Mouse (Mus musculus): Measurements from ENCODE around the gene Yju2. TPM values are rescaled to one million over a fixed set of nuclear protein-coding genes. Genes with fewer than 3 reads are reported as not detected.

The Yju2 gene
- polyA plus RNA-seq, 1 experiment = 17.3 TPM

- H3K27me3 ChIP-seq (ENCODE audit: control insufficient read depth, insufficient read depth, low read length) = no peaks in the 10 kb centered on the region
- peaks cover 17% of the 10 kb centered on the region for H3K4me1 ChIP-seq (replicated peaks; ENCODE audit: control insufficient read depth, insufficient read depth, low read length)
- peak; percentile 41; the same call in 1 of the 2 replicates for TF ChIP-seq POLR2A (IDR thresholded peaks at IDR 0.05; ENCODE audit: control insufficient read depth, extremely low read depth, insufficient read depth, low read length, poor library complexity)
- no peak for TF ChIP-seq CTCF (IDR thresholded peaks at IDR 0.05; ENCODE audit: borderline replicate concordance, control insufficient read depth, extremely low read depth, insufficient read depth, low read length, poor library complexity)
- H3K27ac ChIP-seq (ENCODE audit: control insufficient read depth, insufficient read depth, low read length) = peak overlapping the region; percentile 47
- H3K36me3 ChIP-seq (ENCODE audit: control insufficient read depth, insufficient read depth, low read length) = no peaks in the 10 kb centered on the region
- WGBS = 1% methylated on average over 21 of the region's 21 CpGs
- H3K4me3 ChIP-seq (ENCODE audit: control insufficient read depth, insufficient read depth, low read length) = peak overlapping the region; percentile 87
- peak; percentile 91 for DNase-seq
These were observed 49.6 kb downstream of the Yju2 start for GRCm38 (mm10) chr17:56008356-56009087.

GRCm38 (mm10) chr17:56009088-56009961, 50.4 kb downstream of the Yju2 start:
- H3K27ac ChIP-seq (ENCODE audit: control insufficient read depth, insufficient read depth, low read length) = peak overlapping the region; percentile 47
- H3K4me1 ChIP-seq (replicated peaks; ENCODE audit: control insufficient read depth, insufficient read depth, low read length) = peaks cover 17% of the 10 kb centered on the region
- DNase-seq = peak; percentile 93
- TF ChIP-seq POLR2A (IDR thresholded peaks at IDR 0.05; ENCODE audit: control insufficient read depth, extremely low read depth, insufficient read depth, low read length, poor library complexity) = peak; percentile 84
- TF ChIP-seq CTCF (IDR thresholded peaks at IDR 0.05; ENCODE audit: borderline replicate concordance, control insufficient read depth, extremely low read depth, insufficient read depth, low read length, poor library complexity) = peak; percentile 76; the same call in 1 of the 2 replicates
- H3K27me3 ChIP-seq (ENCODE audit: control insufficient read depth, insufficient read depth, low read length) = no peaks in the 10 kb centered on the region
- H3K4me3 ChIP-seq (ENCODE audit: control insufficient read depth, insufficient read depth, low read length) = peak overlapping the region; percentile 87
- no peaks in the 10 kb centered on the region for H3K36me3 ChIP-seq (ENCODE audit: control insufficient read depth, insufficient read depth, low read length)
- WGBS = under 1% methylated on average over 62 of the region's 62 CpGs

GRCm38 (mm10) chr17:56009962-56010240, 51.0 kb downstream of the Yju2 start:
- WGBS = 51% methylated on average over 2 of the region's 2 CpGs
- Histone ChIP-seq H3K4me1 (replicated peaks; ENCODE audit: control insufficient read depth, insufficient read depth, low read length) (peaks cover 17% of the 10 kb centered on the region), H3K27ac (ENCODE audit: control insufficient read depth, insufficient read depth, low read length) (no peak overlapping the region), H3K4me3 (ENCODE audit: control insufficient read depth, insufficient read depth, low read length) (no peak overlapping the region), H3K36me3 (ENCODE audit: control insufficient read depth, insufficient read depth, low read length) (no peaks in the 10 kb centered on the region), H3K27me3 (ENCODE audit: control insufficient read depth, insufficient read depth, low read length) (no peaks in the 10 kb centered on the region)
- no peak for DNase-seq
- TF ChIP-seq CTCF (IDR thresholded peaks at IDR 0.05; ENCODE audit: borderline replicate concordance, control insufficient read depth, extremely low read depth, insufficient read depth, low read length, poor library complexity) (no peak), POLR2A (IDR thresholded peaks at IDR 0.05; ENCODE audit: control insufficient read depth, extremely low read depth, insufficient read depth, low read length, poor library complexity) (no peak)

DNA sequence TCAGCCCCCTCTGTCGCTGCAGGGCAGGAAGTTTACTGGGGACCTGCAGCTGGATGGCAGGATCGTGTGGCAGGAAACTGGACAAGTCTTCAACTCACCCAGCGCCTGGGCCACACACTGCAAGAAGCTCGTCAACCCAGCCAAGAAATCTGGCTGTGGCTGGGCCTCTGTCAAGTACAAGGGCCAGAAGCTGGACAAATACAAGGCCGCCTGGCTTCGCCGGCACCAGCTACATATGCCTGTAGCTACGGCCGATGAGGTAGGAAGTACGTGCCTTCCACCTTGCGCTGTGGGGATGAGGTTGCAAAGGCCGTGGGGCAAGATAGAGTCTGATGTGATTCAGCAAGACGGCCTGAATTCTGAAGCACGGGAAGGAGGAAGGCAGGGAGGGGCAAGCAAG, 51.4 kb downstream of the Yju2 start:
- Histone ChIP-seq H3K27me3 (ENCODE audit: control insufficient read depth, insufficient read depth, low read length) (no peaks in the 10 kb centered on the region), H3K36me3 (ENCODE audit: control insufficient read depth, insufficient read depth, low read length) (peaks cover 3% of the 10 kb centered on the region; the same call in 1 of the 2 replicates), H3K27ac (ENCODE audit: control insufficient read depth, insufficient read depth, low read length) (no peak overlapping the region), H3K4me1 (replicated peaks; ENCODE audit: control insufficient read depth, insufficient read depth, low read length) (peaks cover 17% of the 10 kb centered on the region), H3K4me3 (ENCODE audit: control insufficient read depth, insufficient read depth, low read length) (no peak overlapping the region)
- TF ChIP-seq POLR2A (IDR thresholded peaks at IDR 0.05; ENCODE audit: control insufficient read depth, extremely low read depth, insufficient read depth, low read length, poor library complexity) (no peak), CTCF (IDR thresholded peaks at IDR 0.05; ENCODE audit: borderline replicate concordance, control insufficient read depth, extremely low read depth, insufficient read depth, low read length, poor library complexity) (no peak)
- DNase-seq = no peak
- 73% methylated on average over 14 of the region's 14 CpGs for WGBS

GRCm38 (mm10) chr17:56010681-56011080, 51.8 kb downstream of the Yju2 start:
- Histone ChIP-seq H3K36me3 (ENCODE audit: control insufficient read depth, insufficient read depth, low read length) (peaks cover 7% of the 10 kb centered on the region; the same call in 1 of the 2 replicates), H3K27ac (ENCODE audit: control insufficient read depth, insufficient read depth, low read length) (no peak overlapping the region), H3K4me1 (replicated peaks; ENCODE audit: control insufficient read depth, insufficient read depth, low read length) (peaks cover 17% of the 10 kb centered on the region), H3K4me3 (ENCODE audit: control insufficient read depth, insufficient read depth, low read length) (no peak overlapping the region), H3K27me3 (ENCODE audit: control insufficient read depth, insufficient read depth, low read length) (no peaks in the 10 kb centered on the region)
- 12% methylated on average over 9 of the region's 9 CpGs for WGBS
- DNase-seq = peak; percentile 82
- no peak for TF ChIP-seq POLR2A (IDR thresholded peaks at IDR 0.05; ENCODE audit: control insufficient read depth, extremely low read depth, insufficient read depth, low read length, poor library complexity)
- TF ChIP-seq CTCF (IDR thresholded peaks at IDR 0.05; ENCODE audit: borderline replicate concordance, control insufficient read depth, extremely low read depth, insufficient read depth, low read length, poor library complexity) = peak; percentile 98

- Histone ChIP-seq H3K4me1 (replicated peaks; ENCODE audit: control insufficient read depth, insufficient read depth, low read length) (peaks cover 17% of the 10 kb centered on the region), H3K27ac (ENCODE audit: control insufficient read depth, insufficient read depth, low read length) (no peak overlapping the region), H3K4me3 (ENCODE audit: control insufficient read depth, insufficient read depth, low read length) (no peak overlapping the region), H3K36me3 (ENCODE audit: control insufficient read depth, insufficient read depth, low read length) (peaks cover 14% of the 10 kb centered on the region), H3K27me3 (ENCODE audit: control insufficient read depth, insufficient read depth, low read length) (no peaks in the 10 kb centered on the region)
- WGBS = 95% methylated on average over 7 of the region's 7 CpGs
- TF ChIP-seq CTCF (IDR thresholded peaks at IDR 0.05; ENCODE audit: borderline replicate concordance, control insufficient read depth, extremely low read depth, insufficient read depth, low read length, poor library complexity) (no peak), POLR2A (IDR thresholded peaks at IDR 0.05; ENCODE audit: control insufficient read depth, extremely low read depth, insufficient read depth, low read length, poor library complexity) (no peak)
- no peak for DNase-seq
These were observed 52.5 kb downstream of the Yju2 start for GRCm38 (mm10) chr17:56011441-56011840.
